Mouse (Mus musculus): ENCODE data around the gene Dgcr8.
A peak's percentile ranks its signal among the peaks of the same experiment; 100 is the strongest.

DNA sequence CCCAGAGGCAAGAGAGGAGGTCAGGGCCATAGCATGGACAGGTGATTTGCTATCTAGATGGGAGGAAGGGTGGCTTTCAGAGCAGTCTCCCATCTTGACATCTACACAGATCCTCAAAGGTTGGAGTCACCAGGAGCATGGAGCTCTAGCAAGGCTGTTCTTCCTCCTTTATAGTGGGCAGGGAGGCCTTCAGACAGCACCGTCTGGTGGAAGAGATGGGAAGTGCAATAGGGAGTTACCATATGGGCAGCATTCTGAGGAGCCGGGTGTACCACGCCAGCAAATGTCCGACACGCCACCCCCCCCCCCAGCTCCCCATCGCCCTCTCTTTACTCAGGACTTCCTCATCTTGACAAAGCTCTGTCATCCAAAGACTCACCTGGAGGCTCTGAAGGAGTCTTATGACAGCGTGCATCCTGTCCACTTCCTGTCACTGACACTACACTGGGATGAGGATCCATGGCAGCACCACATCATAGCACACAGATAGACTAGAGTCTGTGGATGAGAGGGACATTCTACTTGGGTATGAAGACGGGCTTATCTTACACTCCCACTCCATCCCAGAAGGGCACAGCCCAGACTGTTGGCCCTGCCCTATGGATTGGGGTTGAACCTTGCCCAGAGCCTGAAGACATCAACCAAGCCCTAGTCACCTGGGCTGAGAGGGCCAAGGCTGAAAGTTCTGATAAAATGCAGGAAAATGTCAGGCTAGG lies 78.2 kb downstream of the Dgcr8 start:
- TF ChIP-seq CTCF (conservative IDR thresholded peaks at IDR 0.05; ENCODE audit: insufficient read depth, insufficient read length, low read depth, low read length) (peak; percentile 83), POLR2A (IDR thresholded peaks at IDR 0.05; ENCODE audit: low read depth, low read length) (no peak)

All from kidney, adult 2 months (tissue).